ENCODE assay signal across 18 mouse cellular contexts in the genomic region with DNA sequence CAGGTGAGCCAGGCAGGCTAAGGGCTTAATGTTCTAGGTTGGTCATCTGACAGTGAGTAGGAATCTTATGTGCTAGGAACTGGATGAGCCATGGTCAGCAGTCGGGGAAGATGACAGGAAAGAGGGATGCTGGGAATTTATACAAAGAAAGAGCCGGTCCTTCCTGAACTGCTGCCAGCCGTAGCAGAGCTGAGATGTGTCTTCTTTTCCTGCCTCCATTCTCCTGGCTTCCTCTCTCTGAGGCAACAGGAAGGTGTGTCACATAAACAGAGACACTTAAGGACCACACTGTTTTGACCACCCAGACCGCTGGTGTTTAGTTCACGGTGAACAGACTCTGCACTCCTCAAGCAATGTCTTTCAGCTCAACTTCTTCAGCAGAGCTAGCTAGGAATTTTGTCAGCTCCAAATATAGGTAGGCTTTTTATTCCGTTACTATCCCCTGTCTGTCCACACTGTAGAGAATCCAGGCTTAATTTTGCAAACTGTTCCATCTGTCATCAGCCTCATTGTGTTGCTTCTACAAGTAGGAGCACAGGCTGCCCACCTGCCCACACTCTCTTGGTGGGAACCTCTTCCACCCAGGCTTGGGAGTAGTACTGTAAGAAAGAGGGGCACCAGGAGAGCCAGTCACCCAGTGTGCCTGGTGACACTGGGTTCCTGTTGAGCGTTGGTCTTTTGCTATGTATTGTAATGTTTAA. TPM values are rescaled to one million over a fixed set of nuclear protein-coding genes. Genes with fewer than 3 reads are reported as not detected.
A peak's percentile ranks its signal among the peaks of the same experiment; 100 is the strongest.
DNase-seq lines count a peak whose midpoint lies in the region; TF ChIP-seq lines count a peak whose summit lies in the region.
"Had no signal": no experiment of that assay in that cellular context is flagged by ENCODE, and none has a peak within 500 bp of the region (broad histone marks: within the 10 kb centered on the region; RNA-seq: fewer than 3 reads in every experiment).

No protein-coding gene starts in this region.

- peaks cover 2% of the 10 kb centered on the region; the same call in 1 of the 2 replicates for H3K36me3 ChIP-seq in heart, adult 2 months (ENCODE audit: control insufficient read depth, insufficient read depth, low read length)
- H3K36me3 ChIP-seq: embryonic facial prominence, embryonic 13.5 days; limb, embryonic 12.5 days; liver, embryonic 13.5 days; neural tube, embryonic 15.5 days had no signal

- H3K4me3 ChIP-seq in heart, adult 2 months: no peak overlapping the region
- H3K4me3 ChIP-seq: embryonic facial prominence, embryonic 13.5 days; hindbrain, embryonic 10.5 days; limb, embryonic 12.5 days; liver, embryonic 13.5 days; myocyte; neural tube, embryonic 15.5 days had no signal

- no peak for TF ChIP-seq POLR2A in heart, adult 2 months (IDR thresholded peaks at IDR 0.05; ENCODE audit: insufficient read depth, low read depth, low read length)

- H3K79me2 ChIP-seq in heart, adult 2 months (replicated peaks; ENCODE audit: control insufficient read depth, insufficient read depth, low read length): no peaks in the 10 kb centered on the region; the same call in 1 of the 2 replicates

- DNase-seq in heart, adult 2 months: no peak
- no peak for DNase-seq in heart, postnatal 25 days (ENCODE audit: low spot score)
- peak; percentile 28 to 48 for DNase-seq in kidney, postnatal 25 days
- DNase-seq in kidney, adult 18-20 months: no peak
- peak; percentile 26 to 36 for DNase-seq in kidney, postnatal 4 days
- peak; percentile 81 for DNase-seq in lung, postnatal 36 days
- no peak for DNase-seq in gastrocnemius, adult 8-10 months (ENCODE audit: low spot score in 2 of 2)
- DNase-seq in embryo, embryonic 10 days (ENCODE audit: low spot score): no peak
- DNase-seq: cerebellum, adult 9-10 months; gastrocnemius, postnatal 25 days; liver, embryonic 13.5 days; midbrain, embryonic 14.5 days; thymus, adult 2 months had no signal

- WGBS in heart, adult 2 months: 55% methylated on average over 7 of the region's 7 CpGs

- no peak overlapping the region for H3K9ac ChIP-seq in heart, adult 2 months (ENCODE audit: low read depth, low read length)
- H3K9ac ChIP-seq: embryonic facial prominence, embryonic 13.5 days; limb, embryonic 12.5 days; liver, embryonic 13.5 days; neural tube, embryonic 15.5 days had no signal

- TF ChIP-seq CTCF in heart, adult 2 months (IDR thresholded peaks at IDR 0.05): no peak

- intact Hi-C loops in heart, adult 2 months (cut with DNase I): no loop called here
- intact Hi-C loops in heart, postnatal 25 days (cut with DNase I): no loop called here

- H3K4me1 ChIP-seq in heart, adult 2 months (ENCODE audit: control insufficient read depth, insufficient read depth, low read length): peaks cover 20% of the 10 kb centered on the region

- no peak for TF ChIP-seq EP300 in heart, adult 2 months (IDR thresholded peaks at IDR 0.05; ENCODE audit: insufficient read depth, low read depth, low read length)

- peak overlapping the region; percentile 28; the same call in 1 of the 2 replicates for H3K27ac ChIP-seq in heart, adult 2 months
- H3K27ac ChIP-seq: embryonic facial prominence, embryonic 13.5 days; hindbrain, embryonic 10.5 days; limb, embryonic 12.5 days; liver, embryonic 13.5 days; neural tube, embryonic 15.5 days had no signal

- no peaks in the 10 kb centered on the region for H3K27me3 ChIP-seq in heart, adult 2 months (ENCODE audit: control insufficient read depth, insufficient read depth, low read length)
- H3K27me3 ChIP-seq: embryonic facial prominence, embryonic 13.5 days; limb, embryonic 12.5 days; liver, embryonic 13.5 days; neural tube, embryonic 15.5 days had no signal

RNA-seq across cellular contexts. Expression of gene Rps6ka2, which starts 24.4 kb away (rescaled TPM):
- 10 to 100 TPM; 33.6 to 33.7 TPM for total RNA-seq in heart, adult 2 months (2021)
- 26.4 and 45.6 TPM in 2 replicates for polyA plus RNA-seq in heart, adult 2 months (2012; rRNA removed)
- 10 to 100 TPM; 23.2 to 23.7 TPM for total RNA-seq in heart, postnatal 25 days (2021)
- 100 to 1,000 TPM in 3 of 4 experiments, 10 to 100 TPM in 1; 92.5 to 116 (median 107) TPM for total RNA-seq in gastrocnemius, adult 8-10 months (2022)

Comparison
In these comparisons a context has a peak if more than half of its experiments do, and no peak if none do; other contexts are left out.
1. DNase-seq: peak in kidney, postnatal 25 days (2 of 2), kidney, postnatal 4 days (2 of 2) and lung, postnatal 36 days (single experiment); none in heart, adult 2 months (0 of 2), heart, postnatal 25 days (single experiment), kidney, adult 18-20 months (single experiment), gastrocnemius, adult 8-10 months (0 of 2) and embryo, embryonic 10 days (single experiment).